Mouse (Mus musculus): ENCODE results near the gene Gm21992.

GRCm38 (mm10) chr19:4741482-4741881 is 69.9 kb downstream of the Gm21992 start:
- TF ChIP-seq CHD2 (IDR thresholded peaks at IDR 0.05; ENCODE audit: low read depth, low read length) (no peak), MAFK (IDR thresholded peaks at IDR 0.05; ENCODE audit: insufficient read depth, low read depth, low read length) (no peak)
